Mouse (Mus musculus): ENCODE data around the gene Lcmt1. TPM values are rescaled to one million over a fixed set of nuclear protein-coding genes. Genes with fewer than 3 reads are reported as not detected.

Lcmt1 gene
- polyA plus RNA-seq, 1 experiment = 0.30 TPM

DNA sequence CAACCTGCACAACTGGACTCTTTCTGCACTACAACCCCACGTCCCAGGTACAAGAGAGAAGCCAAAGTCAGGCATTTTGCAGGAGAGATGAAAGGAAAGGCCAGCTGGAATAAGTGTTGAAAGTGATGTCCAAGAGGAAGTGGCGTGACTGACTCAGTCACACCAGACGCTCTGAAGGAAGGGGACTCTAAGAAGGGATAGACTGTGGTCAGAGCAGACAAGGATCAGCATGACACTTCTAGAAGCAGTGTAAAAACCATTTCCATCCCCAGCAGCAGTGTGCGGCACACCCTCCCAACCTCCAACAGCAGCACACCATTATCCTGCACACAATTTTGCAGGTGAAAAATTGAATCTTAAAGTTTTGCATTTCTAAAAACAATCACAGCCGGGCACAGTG, 15.2 kb upstream of the Lcmt1 start:
- TF ChIP-seq TAL1 (IDR thresholded peaks at IDR 0.05; ENCODE audit: low read length) (no peak), GATA1 (IDR thresholded peaks at IDR 0.05; ENCODE audit: low read length) (no peak)
- Histone ChIP-seq H3K4me1 (ENCODE audit: control insufficient read depth) (peaks cover 82% of the 10 kb centered on the region), H3K36me3 (ENCODE audit: control insufficient read depth) (peaks cover 14% of the 10 kb centered on the region), H3K4me3 (replicated peaks) (peak overlapping the region; percentile 48), H3K27me3 (ENCODE audit: control insufficient read depth) (no peaks in the 10 kb centered on the region), H3K9me3 (ENCODE audit: control insufficient read depth, low read length) (0 out of 2 replicates have a peak, but pooled peaks cover 3% of the 10 kb centered on the region)

DNA sequence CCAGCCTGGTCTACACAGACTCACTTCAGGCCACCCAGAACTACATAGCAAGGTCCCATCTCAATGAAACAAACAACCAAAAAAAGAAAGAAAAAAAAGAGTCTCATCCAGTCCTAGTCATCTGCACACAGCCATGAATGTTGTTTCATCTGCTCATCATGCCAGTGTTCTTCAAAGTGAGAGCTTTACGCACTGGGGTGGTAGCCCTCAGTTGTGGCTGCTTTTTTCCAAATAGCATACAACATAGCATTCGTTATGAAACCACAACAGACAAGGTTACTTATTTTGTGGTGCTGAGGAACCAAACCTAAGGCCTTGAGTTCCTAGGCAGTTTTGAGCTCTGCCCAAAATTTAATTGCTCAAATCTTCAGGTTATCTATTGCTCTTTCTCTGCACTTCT, 14.7 kb upstream of the Lcmt1 start:
- TF ChIP-seq GATA1 (IDR thresholded peaks at IDR 0.05; ENCODE audit: low read length) = no peak
- TF ChIP-seq TAL1 (IDR thresholded peaks at IDR 0.05; ENCODE audit: low read length) = no peak
- Histone ChIP-seq H3K4me3 (replicated peaks) (no peak overlapping the region), H3K36me3 (ENCODE audit: control insufficient read depth) (peaks cover 14% of the 10 kb centered on the region), H3K4me1 (ENCODE audit: control insufficient read depth) (peaks cover 79% of the 10 kb centered on the region), H3K9me3 (ENCODE audit: control insufficient read depth, low read length) (0 out of 2 replicates have a peak, but pooled peaks cover 3% of the 10 kb centered on the region), H3K27me3 (ENCODE audit: control insufficient read depth) (no peaks in the 10 kb centered on the region)

GRCm38 (mm10) chr7:123356158-123356557, 13.4 kb upstream of the Lcmt1 start:
- TF ChIP-seq GATA1 (IDR thresholded peaks at IDR 0.05; ENCODE audit: low read length) (no peak), TAL1 (IDR thresholded peaks at IDR 0.05; ENCODE audit: low read length) (no peak)
- Histone ChIP-seq H3K36me3 (ENCODE audit: control insufficient read depth) (peaks cover 18% of the 10 kb centered on the region), H3K4me1 (ENCODE audit: control insufficient read depth) (peaks cover 82% of the 10 kb centered on the region)

DNA sequence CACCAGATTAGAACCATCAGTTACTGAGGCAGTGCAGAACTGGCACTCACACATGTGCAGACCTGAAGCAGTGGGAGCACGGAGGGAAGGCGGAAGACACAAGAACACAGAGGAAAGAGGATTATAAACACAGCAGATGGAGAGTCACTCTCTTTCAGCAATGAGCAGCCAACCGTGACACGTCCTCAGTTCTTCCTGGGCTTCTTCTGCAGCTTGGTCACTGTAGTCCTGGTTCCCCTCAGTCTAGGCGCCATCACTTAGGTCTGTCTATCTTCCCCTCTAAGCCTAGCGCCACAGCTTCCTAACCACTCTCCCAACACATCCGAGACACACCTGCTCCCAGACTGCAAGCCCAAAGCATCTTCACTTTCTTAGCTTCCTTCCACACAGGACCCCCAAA, 10.5 kb upstream of the Lcmt1 start:
- Histone ChIP-seq H3K4me3 (replicated peaks) (no peak overlapping the region), H3K36me3 (ENCODE audit: control insufficient read depth) (peaks cover 20% of the 10 kb centered on the region), H3K27me3 (ENCODE audit: control insufficient read depth) (no peaks in the 10 kb centered on the region), H3K4me1 (ENCODE audit: control insufficient read depth) (peaks cover 59% of the 10 kb centered on the region), H3K9me3 (ENCODE audit: control insufficient read depth, low read length) (0 out of 2 replicates have a peak, but pooled peaks cover 3% of the 10 kb centered on the region)
- TF ChIP-seq TAL1 (IDR thresholded peaks at IDR 0.05; ENCODE audit: low read length) (no peak), GATA1 (IDR thresholded peaks at IDR 0.05; ENCODE audit: low read length) (no peak)

More at GRCm38 (mm10) chr7:123356158-123356557, 13.4 kb upstream of the Lcmt1 start:
- no peaks in the 10 kb centered on the region for H3K27me3 ChIP-seq (ENCODE audit: control insufficient read depth)
- H3K4me3 ChIP-seq (replicated peaks) = no peak overlapping the region
- H3K9me3 ChIP-seq (ENCODE audit: control insufficient read depth, low read length) = 0 out of 2 replicates have a peak, but pooled peaks cover 3% of the 10 kb centered on the region

DNA sequence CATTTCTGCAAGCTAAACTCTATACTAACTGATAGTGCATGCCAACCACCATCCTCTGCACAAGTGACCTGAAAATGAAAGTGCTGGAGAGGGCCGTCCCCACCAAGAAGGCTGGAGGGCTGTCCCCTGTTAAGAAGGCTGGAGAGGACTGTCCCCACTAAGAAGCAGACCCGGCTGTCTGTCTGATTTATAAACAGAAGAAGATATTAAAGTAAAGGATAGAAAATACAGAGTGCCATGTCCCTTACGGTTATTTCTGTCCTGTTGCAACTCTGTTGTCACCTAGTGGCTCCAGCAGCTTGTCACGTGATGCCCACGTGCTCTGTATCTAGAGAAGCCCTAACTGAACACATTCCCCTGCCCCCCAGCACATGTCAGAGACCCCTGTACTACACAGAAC, 9.4 kb upstream of the Lcmt1 start:
- Histone ChIP-seq H3K4me1 (ENCODE audit: control insufficient read depth) (peaks cover 58% of the 10 kb centered on the region), H3K36me3 (ENCODE audit: control insufficient read depth) (peaks cover 24% of the 10 kb centered on the region), H3K9me3 (ENCODE audit: control insufficient read depth, low read length) (0 out of 2 replicates have a peak, but pooled peaks cover 3% of the 10 kb centered on the region), H3K27me3 (ENCODE audit: control insufficient read depth) (no peaks in the 10 kb centered on the region), H3K4me3 (replicated peaks) (no peak overlapping the region)
- TF ChIP-seq GATA1 (IDR thresholded peaks at IDR 0.05; ENCODE audit: low read length) (no peak), TAL1 (IDR thresholded peaks at IDR 0.05; ENCODE audit: low read length) (no peak)

GRCm38 (mm10) chr7:123361229-123361980, 8.2 kb upstream of the Lcmt1 start:
- H3K9me3 ChIP-seq (ENCODE audit: control insufficient read depth, low read length) = 0 out of 2 replicates have a peak, but pooled peaks cover 3% of the 10 kb centered on the region
- peaks cover 24% of the 10 kb centered on the region for H3K36me3 ChIP-seq (ENCODE audit: control insufficient read depth)
- peaks cover 58% of the 10 kb centered on the region for H3K4me1 ChIP-seq (ENCODE audit: control insufficient read depth)
- no peak overlapping the region for H3K4me3 ChIP-seq (replicated peaks)
- no peaks in the 10 kb centered on the region for H3K27me3 ChIP-seq (ENCODE audit: control insufficient read depth)
- TF ChIP-seq TAL1 (IDR thresholded peaks at IDR 0.05; ENCODE audit: low read length) = no peak
- no peak for TF ChIP-seq GATA1 (IDR thresholded peaks at IDR 0.05; ENCODE audit: low read length)

DNA sequence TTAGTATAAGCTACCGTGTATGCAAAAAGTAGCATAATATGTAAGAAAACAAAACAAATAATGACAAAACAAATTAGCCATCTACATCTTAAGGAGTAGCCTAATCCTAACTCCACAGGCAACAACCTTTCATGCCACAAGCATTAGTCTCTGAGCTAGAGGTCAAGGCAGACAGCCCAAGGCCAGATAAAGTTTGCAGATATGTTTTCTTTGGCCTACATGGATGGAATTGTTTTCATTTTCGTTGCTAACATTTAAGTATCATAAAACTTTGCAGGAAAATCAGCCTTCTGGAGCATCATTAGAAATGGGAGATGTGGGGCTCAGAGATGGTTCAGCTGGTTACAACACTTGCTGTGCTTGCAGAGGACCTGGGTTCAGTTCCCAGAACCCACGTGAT, 6.8 kb upstream of the Lcmt1 start:
- Histone ChIP-seq H3K9me3 (ENCODE audit: control insufficient read depth, low read length) (no peaks in the 10 kb centered on the region), H3K27me3 (ENCODE audit: control insufficient read depth) (no peaks in the 10 kb centered on the region), H3K4me3 (replicated peaks) (no peak overlapping the region), H3K36me3 (ENCODE audit: control insufficient read depth) (peaks cover 21% of the 10 kb centered on the region), H3K4me1 (ENCODE audit: control insufficient read depth) (peaks cover 58% of the 10 kb centered on the region)
- TF ChIP-seq TAL1 (IDR thresholded peaks at IDR 0.05; ENCODE audit: low read length) (no peak), GATA1 (IDR thresholded peaks at IDR 0.05; ENCODE audit: low read length) (no peak)

GRCm38 (mm10) chr7:123363971-123364370, 5.6 kb upstream of the Lcmt1 start:
- Histone ChIP-seq H3K4me1 (ENCODE audit: control insufficient read depth) (peaks cover 64% of the 10 kb centered on the region), H3K36me3 (ENCODE audit: control insufficient read depth) (peaks cover 21% of the 10 kb centered on the region), H3K9me3 (ENCODE audit: control insufficient read depth, low read length) (no peaks in the 10 kb centered on the region), H3K27me3 (ENCODE audit: control insufficient read depth) (no peaks in the 10 kb centered on the region), H3K4me3 (replicated peaks) (no peak overlapping the region)
- no peak for TF ChIP-seq TAL1 (IDR thresholded peaks at IDR 0.05; ENCODE audit: low read length)
- TF ChIP-seq GATA1 (IDR thresholded peaks at IDR 0.05; ENCODE audit: low read length) = no peak

DNA sequence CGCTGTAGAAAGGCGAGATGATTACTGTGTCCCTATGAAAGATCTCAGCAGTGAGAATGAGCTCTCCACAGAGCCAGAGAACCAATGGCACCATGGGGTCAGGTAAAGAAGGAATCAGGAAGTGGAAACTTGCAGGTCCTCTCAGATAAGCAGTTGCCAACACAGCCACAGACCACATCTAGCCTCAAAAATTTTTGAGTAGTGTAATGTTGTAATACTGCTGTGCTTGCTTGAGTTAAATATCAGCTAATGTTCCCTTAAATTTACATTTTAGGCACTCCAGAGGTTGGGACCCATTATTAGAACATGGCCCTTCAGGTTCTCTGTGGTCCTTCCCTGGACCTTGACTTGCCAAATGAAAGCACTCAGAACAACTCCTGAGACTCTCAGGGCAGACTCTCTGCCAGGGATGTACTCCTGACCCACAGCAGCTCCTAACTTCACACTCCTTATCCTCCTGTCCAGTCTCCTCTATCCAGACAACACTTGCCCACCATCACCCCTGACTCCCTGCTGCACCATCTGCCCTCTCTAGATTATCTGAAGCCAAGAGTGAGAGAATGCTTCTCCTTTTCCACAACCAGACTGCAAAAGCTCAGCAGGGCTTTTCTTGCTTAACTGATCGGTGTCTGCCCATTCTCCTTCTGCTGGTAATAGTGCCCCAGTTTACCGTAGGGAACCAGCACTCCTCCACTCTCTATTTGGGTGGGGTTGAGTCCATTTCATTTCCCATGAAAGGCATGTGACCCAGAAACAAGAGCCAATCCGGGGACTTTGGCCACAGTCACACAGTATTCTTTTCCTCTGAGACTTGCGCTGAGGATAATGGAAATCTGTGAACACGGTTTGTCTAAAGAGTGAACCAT, 3.5 kb upstream of the Lcmt1 start:
- H3K27me3 ChIP-seq (ENCODE audit: control insufficient read depth) = no peaks in the 10 kb centered on the region
- H3K4me1 ChIP-seq (ENCODE audit: control insufficient read depth) = peaks cover 69% of the 10 kb centered on the region
- H3K4me3 ChIP-seq (replicated peaks) = peak overlapping the region; percentile 22
- no peaks in the 10 kb centered on the region for H3K9me3 ChIP-seq (ENCODE audit: control insufficient read depth, low read length)
- TF ChIP-seq GATA1 (IDR thresholded peaks at IDR 0.05; ENCODE audit: low read length) (no peak), TAL1 (IDR thresholded peaks at IDR 0.05; ENCODE audit: low read length) (peak; percentile 39; the same call in 1 of the 3 replicates)
- peaks cover 15% of the 10 kb centered on the region for H3K36me3 ChIP-seq (ENCODE audit: control insufficient read depth)

Data from erythroblast, embryonic 14.5 days (primary cell).